Mouse (Mus musculus): Measurements from ENCODE around the gene Mrgprf. TPM values are rescaled to one million over a fixed set of nuclear protein-coding genes. Genes with fewer than 3 reads are reported as not detected.

The Mrgprf gene
- polyA plus RNA-seq, 1 experiment from 2014 or later: 0.47 TPM

DNA sequence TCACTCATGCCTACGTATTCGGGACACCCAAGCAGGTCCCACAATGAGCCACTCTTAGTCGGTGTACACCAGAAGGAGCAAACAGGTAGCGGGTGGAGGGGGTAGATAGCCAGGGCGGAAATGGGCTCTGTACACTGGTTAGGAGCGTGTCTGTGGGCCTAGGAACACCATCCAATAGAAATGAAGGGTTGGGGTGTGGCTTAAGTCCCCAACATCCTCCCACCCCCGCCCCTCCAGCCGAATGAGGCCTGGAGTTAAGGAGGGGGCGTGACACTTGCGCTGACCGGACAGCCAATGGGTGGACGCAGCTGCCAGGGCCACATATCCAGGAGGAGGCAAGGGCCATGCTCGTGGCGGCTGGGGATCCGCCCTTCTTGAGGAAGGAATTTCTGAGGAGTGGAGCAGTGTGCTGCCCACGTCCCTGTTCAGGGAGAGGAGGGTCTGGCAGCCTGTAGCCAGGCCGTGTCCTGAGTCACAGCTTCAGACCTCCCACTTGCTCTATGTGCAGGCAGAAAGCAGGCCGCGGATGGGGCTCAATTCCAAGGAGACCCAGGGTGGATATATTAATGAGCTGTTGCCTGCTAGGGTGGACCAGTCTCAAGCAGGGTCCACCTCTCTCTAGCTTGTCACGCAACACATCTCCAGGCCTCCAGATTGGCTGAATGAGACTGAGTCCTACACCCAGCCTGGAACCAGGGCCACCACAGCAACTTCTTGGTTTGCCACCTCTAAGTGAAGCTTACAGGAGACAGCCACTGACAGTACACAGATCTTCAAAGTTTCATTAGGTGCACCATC lies 2.1 kb downstream of the Mrgprf start:
- Histone ChIP-seq H3K27me3 (replicated peaks) (0 out of 2 replicates have a peak, but pooled peaks cover 4% of the 10 kb centered on the region), H3K4me3 (0 out of 2 replicates have a peak overlapping the region, but pooled peaks have one; percentile 11), H3K9ac (0 out of 2 replicates have a peak overlapping the region, but pooled peaks have one; percentile 26), H3K27ac (no peak overlapping the region), H3K9me3 (no peaks in the 10 kb centered on the region), H3K4me1 (peaks cover 11% of the 10 kb centered on the region), H3K4me2 (replicated peaks) (peak overlapping the region; percentile 53), H3K36me3 (no peaks in the 10 kb centered on the region)
- WGBS: 5% methylated on average over 20 of the region's 20 CpGs
- peak; percentile 88 for ATAC-seq (ENCODE audit: low FRiP score, low read depth)

DNA sequence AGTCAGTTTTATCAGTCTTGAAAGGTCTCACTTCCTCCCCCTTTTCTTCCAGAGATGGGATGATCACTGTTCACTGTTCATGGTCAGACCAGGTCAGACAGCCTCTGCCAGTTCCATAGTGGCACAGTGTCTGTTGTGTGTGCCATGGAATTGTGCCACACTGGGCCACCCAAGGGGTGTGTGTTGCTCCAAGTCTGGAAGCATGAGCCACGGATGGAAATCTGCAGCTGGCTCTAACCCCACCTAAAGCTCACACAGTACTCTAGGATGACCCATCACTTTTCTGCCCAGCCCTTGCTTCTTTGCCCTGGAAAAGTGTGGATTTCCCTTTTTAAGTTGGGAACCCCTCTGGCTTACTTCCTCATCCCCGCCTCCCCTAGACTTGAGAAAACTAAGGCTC lies 3.5 kb downstream of the Mrgprf start:
- Histone ChIP-seq H3K9me3 (no peaks in the 10 kb centered on the region), H3K4me2 (replicated peaks) (no peak overlapping the region), H3K27me3 (replicated peaks) (0 out of 2 replicates have a peak, but pooled peaks cover 4% of the 10 kb centered on the region), H3K4me3 (no peak overlapping the region), H3K36me3 (no peaks in the 10 kb centered on the region), H3K4me1 (peaks cover 11% of the 10 kb centered on the region), H3K27ac (no peak overlapping the region), H3K9ac (no peak overlapping the region)
- 83% methylated on average over 2 of the region's 2 CpGs for WGBS
- ATAC-seq (ENCODE audit: low FRiP score, low read depth): no peak

DNA sequence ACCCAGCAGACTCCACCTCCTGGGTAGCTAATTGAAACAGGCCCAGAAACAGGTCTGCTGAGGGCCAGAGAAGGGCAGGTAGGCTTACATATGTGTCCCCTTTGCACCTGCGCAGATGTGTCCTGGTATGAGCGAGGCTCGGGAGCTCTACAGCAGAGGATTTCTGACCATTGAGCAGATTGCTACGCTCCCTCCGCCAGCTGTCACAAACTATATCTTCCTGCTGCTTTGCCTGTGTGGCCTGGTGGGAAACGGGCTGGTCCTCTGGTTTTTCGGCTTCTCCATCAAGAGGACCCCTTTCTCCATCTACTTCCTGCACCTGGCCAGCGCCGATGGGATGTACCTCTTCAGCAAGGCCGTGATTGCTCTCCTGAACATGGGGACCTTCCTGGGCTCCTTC lies 7.0 kb downstream of the Mrgprf start:
- Histone ChIP-seq H3K27me3 (replicated peaks) (no peaks in the 10 kb centered on the region), H3K36me3 (no peaks in the 10 kb centered on the region), H3K4me3 (no peak overlapping the region), H3K9me3 (no peaks in the 10 kb centered on the region), H3K4me1 (peaks cover 5% of the 10 kb centered on the region), H3K27ac (no peak overlapping the region), H3K4me2 (replicated peaks) (no peak overlapping the region), H3K9ac (no peak overlapping the region)
- WGBS: 89% methylated on average over 10 of the region's 10 CpGs
- no peak for ATAC-seq (ENCODE audit: low FRiP score, low read depth)

DNA sequence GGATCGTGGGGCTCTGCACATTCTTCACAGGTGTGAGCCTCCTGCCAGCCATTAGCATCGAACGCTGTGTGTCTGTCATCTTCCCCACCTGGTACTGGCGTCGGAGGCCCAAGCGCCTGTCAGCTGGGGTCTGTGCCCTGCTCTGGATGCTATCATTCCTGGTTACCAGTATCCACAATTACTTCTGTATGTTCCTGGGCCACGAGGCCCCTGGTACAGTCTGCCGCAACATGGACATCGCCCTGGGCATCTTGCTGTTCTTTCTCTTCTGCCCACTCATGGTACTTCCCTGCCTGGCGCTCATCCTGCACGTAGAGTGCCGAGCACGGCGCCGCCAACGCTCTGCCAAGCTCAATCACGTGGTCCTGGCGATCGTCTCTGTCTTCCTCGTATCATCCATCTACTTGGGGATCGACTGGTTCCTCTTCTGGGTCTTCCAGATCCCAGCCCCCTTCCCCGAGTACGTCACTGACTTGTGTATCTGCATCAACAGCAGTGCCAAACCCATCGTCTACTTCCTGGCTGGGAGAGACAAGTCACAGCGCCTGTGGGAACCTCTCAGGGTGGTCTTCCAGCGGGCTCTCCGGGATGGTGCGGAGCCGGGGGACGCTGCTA lies 7.5 kb downstream of the Mrgprf start:
- H3K4me2 ChIP-seq (replicated peaks): no peak overlapping the region
- 80% methylated on average over 30 of the region's 30 CpGs for WGBS
- no peaks in the 10 kb centered on the region for H3K36me3 ChIP-seq
- no peaks in the 10 kb centered on the region for H3K4me1 ChIP-seq
- H3K9ac ChIP-seq: no peak overlapping the region
- ATAC-seq (ENCODE audit: low FRiP score, low read depth): no peak
- no peak overlapping the region for H3K27ac ChIP-seq
- H3K4me3 ChIP-seq: no peak overlapping the region
- no peaks in the 10 kb centered on the region for H3K9me3 ChIP-seq
- no peaks in the 10 kb centered on the region for H3K27me3 ChIP-seq (replicated peaks)

DNA sequence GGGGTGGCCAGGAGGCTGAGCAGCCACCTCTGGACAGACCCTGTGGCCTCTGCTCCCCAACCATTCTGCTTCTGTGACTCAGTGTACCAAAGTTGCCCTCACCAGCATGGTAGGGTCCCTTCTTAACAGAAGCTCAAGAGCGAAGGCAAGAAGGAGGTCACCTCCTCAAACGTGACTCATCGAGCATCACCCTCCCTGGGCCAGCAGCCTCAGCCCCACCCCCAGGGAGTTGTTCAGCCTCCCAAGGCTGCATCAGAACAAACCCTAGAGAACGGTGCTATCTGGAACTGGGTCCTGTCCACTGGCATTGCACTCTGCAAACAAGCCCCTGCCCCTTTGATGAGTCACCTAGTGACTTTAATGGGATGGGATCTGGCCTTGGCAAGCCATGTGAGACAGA lies 8.2 kb downstream of the Mrgprf start:
- Histone ChIP-seq H3K27me3 (replicated peaks) (no peaks in the 10 kb centered on the region), H3K9ac (no peak overlapping the region), H3K4me3 (no peak overlapping the region), H3K4me1 (no peaks in the 10 kb centered on the region), H3K27ac (no peak overlapping the region), H3K36me3 (no peaks in the 10 kb centered on the region), H3K4me2 (replicated peaks) (no peak overlapping the region), H3K9me3 (no peaks in the 10 kb centered on the region)
- 79% methylated on average over 4 of the region's 4 CpGs for WGBS
- ATAC-seq (ENCODE audit: low FRiP score, low read depth): no peak

DNA sequence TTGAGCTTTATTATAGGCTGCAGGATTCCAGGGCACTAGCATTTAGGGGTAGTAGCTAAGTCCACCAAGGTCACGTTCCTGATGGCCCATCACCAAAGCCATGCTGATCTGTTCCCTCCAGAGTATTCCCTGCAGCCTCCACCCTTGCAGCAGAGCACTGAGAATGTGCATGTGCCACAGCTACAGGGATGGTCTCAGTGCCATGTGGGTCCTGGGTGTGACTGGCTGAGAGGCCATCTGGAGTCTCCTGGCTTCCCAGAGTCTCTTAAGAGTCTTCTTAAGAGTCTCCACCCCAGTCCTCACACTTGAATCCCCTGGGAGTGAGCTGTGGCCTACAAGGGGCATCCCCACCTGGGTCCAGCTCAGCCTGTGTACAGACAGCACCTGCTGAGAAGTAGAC lies 9.2 kb downstream of the Mrgprf start:
- no peaks in the 10 kb centered on the region for H3K27me3 ChIP-seq (replicated peaks)
- no peak overlapping the region for H3K9ac ChIP-seq
- H3K27ac ChIP-seq: no peak overlapping the region
- no peaks in the 10 kb centered on the region for H3K4me1 ChIP-seq
- H3K9me3 ChIP-seq: no peaks in the 10 kb centered on the region
- ATAC-seq (ENCODE audit: low FRiP score, low read depth): no peak
- no peak overlapping the region for H3K4me2 ChIP-seq (replicated peaks)
- H3K4me3 ChIP-seq: no peak overlapping the region
- no peaks in the 10 kb centered on the region for H3K36me3 ChIP-seq
- WGBS: 75% methylated on average over 1 of the region's 1 CpGs

DNA sequence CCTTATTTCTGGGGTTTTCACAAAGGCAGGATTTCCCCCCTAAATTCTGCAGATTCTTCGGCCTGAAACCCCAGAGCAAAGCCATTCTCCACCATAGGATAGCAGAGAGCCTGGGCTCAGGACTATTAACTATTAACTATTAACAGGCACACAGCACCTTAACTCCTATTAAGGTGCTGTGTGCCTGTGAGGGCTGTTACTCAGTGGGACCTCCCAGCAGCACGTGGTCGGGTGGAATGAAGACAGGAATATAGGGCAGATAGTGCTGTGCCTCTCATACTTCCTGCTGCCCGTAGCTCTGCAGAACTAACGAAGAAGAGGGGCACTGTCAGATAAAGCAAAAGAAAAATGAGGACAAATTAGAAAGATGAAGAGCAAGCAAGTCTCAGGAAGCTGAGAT lies 9.9 kb downstream of the Mrgprf start:
- Histone ChIP-seq H3K9ac (no peak overlapping the region), H3K4me1 (no peaks in the 10 kb centered on the region), H3K9me3 (no peaks in the 10 kb centered on the region), H3K27me3 (replicated peaks) (no peaks in the 10 kb centered on the region), H3K4me2 (replicated peaks) (no peak overlapping the region), H3K36me3 (no peaks in the 10 kb centered on the region), H3K4me3 (no peak overlapping the region), H3K27ac (no peak overlapping the region)
- 73% methylated on average over 5 of the region's 5 CpGs for WGBS
- ATAC-seq (ENCODE audit: low FRiP score, low read depth): no peak

DNA sequence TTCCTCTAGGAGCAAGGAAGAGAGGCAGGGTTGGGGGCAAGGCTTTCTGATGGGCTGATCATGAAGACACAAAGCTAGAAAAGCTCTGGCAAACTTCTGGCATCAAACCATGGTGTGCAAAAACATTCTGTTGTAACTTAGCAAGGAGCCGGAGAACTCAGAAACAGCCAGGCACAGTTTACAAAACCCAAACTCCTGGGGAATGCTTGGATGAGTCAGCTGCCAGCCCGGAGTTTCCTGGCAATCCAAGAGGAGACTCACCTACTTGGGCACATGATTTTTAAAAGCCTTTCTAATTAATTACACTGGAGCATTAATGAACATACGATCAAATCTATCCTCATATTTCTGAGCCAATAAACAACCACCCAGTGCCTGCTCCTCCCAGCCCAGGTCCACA lies 11.5 kb downstream of the Mrgprf start:
- no peak overlapping the region for H3K9ac ChIP-seq

DNA sequence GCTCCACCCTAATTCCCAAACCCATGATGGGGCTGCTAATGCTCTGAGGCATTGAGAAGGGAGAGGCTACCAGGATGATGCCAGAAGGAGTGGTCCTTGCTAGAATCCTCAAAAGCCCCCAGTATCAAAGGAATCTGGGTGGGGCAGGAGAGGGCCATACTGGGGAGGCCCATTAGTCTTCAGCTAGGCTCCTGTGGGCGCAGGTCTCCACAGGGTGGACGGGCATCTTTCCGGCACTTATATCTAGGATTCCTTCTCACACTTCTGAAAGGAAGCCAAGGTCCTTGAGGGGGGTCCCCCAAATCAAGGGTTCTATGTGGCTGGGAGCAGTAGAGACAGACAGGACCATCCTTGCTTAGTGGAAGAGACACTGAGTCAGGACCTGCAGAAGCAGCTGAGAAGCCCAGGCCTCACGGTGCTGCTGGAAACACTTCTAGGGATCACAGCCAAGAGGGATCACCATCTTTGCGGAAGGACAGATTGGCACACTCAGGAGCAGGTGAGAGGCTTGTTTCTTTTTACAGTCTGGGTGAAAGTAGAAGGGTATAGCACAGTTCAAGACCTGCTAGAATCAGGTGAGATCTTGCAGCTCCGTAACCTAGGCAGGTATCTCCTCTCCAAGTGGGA lies 14.3 kb downstream of the Mrgprf start, which contains the start of gene Mrgprd:
Mrgprd (plus strand) TSS at position 51 of the 627 bp plus-strand sequence.
- no peak for ATAC-seq (ENCODE audit: low FRiP score, low read depth)
- 92% methylated on average over 6 of the region's 6 CpGs for WGBS
- Histone ChIP-seq H3K9ac (no peak within 1 kb of the TSS), H3K4me1 (no peaks in the 10 kb centered on the region), H3K4me3 (no peak within 1 kb of the TSS), H3K27me3 (replicated peaks) (no peaks in the 10 kb centered on the region), H3K4me2 (replicated peaks) (no peak within 1 kb of the TSS), H3K36me3 (no peaks in the 10 kb centered on the region), H3K9me3 (no peaks in the 10 kb centered on the region), H3K27ac (no peak within 1 kb of the TSS)

More for the DNA sequence above, 11.5 kb downstream of the Mrgprf start:
- no peak for ATAC-seq (ENCODE audit: low FRiP score, low read depth)
- no peaks in the 10 kb centered on the region for H3K36me3 ChIP-seq
- H3K4me3 ChIP-seq: no peak overlapping the region
- H3K27ac ChIP-seq: no peak overlapping the region
- H3K9me3 ChIP-seq: no peaks in the 10 kb centered on the region
- 88% methylated on average over 3 of the region's 3 CpGs for WGBS
- H3K4me1 ChIP-seq: no peaks in the 10 kb centered on the region
- no peak overlapping the region for H3K4me2 ChIP-seq (replicated peaks)
- H3K27me3 ChIP-seq (replicated peaks): no peaks in the 10 kb centered on the region

DNA sequence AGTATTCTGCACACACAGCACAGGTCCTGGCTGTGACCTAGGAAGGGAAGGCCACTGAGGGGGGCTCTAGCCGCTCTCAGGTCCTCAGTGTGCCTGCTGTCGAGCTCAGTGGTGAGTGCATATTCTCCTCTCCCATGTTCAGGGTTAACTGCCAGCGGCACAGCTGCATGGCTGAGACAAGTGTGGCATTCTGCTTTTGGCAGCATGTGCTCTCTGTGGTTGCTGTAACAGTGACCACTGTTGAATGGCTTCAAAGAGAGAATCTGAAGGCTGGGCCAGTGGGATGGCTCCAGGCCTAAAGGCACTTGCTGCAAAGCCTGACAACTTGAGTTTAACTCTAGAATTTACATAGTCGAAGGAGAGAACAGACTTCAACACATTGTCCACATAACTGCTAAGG lies 16.9 kb downstream of the Mrgprf start:
- H3K36me3 ChIP-seq: no peaks in the 10 kb centered on the region
- 68% methylated on average over 4 of the region's 4 CpGs for WGBS
- no peak for ATAC-seq (ENCODE audit: low FRiP score, low read depth)

DNA sequence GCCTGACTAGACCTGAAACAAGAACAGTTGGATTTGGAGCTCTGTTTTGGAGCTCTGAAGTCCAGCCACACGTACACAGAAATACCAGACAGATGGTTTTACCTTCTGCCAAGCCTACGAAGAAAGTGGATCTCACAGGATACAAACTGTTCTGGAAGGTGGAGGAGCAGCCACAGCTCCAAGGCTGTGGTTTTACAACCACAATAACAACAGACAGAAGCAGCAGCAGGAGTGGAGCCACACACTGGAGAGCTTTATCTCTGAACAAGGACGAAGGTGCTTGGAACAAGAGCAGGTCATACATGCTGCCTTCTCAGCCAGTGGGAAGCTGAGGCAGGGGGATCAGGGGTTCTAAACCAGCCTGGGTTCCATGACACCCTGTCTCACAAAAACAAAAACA lies 18.9 kb downstream of the Mrgprf start:
- no peaks in the 10 kb centered on the region for H3K4me1 ChIP-seq
- no peak overlapping the region for H3K4me3 ChIP-seq
- no peak for ATAC-seq (ENCODE audit: low FRiP score, low read depth)
- H3K27me3 ChIP-seq (replicated peaks): no peaks in the 10 kb centered on the region
- no peak overlapping the region for H3K27ac ChIP-seq
- H3K9ac ChIP-seq: no peak overlapping the region
- H3K9me3 ChIP-seq: no peaks in the 10 kb centered on the region
- WGBS: 69% methylated on average over 3 of the region's 3 CpGs
- no peaks in the 10 kb centered on the region for H3K36me3 ChIP-seq
- H3K4me2 ChIP-seq (replicated peaks): no peak overlapping the region

More for the DNA sequence above, 16.9 kb downstream of the Mrgprf start:
- Histone ChIP-seq H3K4me3 (no peak overlapping the region), H3K9ac (no peak overlapping the region), H3K27ac (no peak overlapping the region), H3K4me1 (no peaks in the 10 kb centered on the region), H3K4me2 (replicated peaks) (no peak overlapping the region), H3K27me3 (replicated peaks) (no peaks in the 10 kb centered on the region), H3K9me3 (no peaks in the 10 kb centered on the region)

DNA sequence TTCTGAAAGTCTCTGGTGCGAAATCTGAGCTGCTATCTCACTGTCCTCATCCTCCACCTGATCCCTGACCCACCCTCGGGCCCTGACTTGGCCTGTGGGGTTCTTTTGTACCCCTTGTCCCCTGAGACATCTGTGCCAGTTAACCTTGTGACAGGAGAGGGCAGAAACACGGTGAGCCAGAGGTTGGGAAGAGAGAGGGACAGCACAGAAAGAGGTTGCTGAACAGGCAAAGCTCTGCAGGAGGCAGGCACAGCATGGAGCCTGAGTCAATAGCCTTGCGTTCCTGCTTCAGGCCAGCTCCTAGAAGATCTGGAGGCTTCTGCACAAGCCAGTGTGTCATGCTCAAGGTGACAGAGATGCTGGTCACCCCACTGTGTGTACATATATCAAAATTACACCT lies 23.0 kb downstream of the Mrgprf start:
- no peak for ATAC-seq (ENCODE audit: low FRiP score, low read depth)
- Histone ChIP-seq H3K4me1 (no peaks in the 10 kb centered on the region), H3K4me2 (replicated peaks) (no peak overlapping the region), H3K27ac (no peak overlapping the region), H3K9ac (no peak overlapping the region), H3K4me3 (no peak overlapping the region), H3K27me3 (replicated peaks) (no peaks in the 10 kb centered on the region), H3K9me3 (no peaks in the 10 kb centered on the region), H3K36me3 (no peaks in the 10 kb centered on the region)
- WGBS: 25% methylated on average over 4 of the region's 4 CpGs
